Mouse (Mus musculus) embryonic fibroblast, embryonic 13.5 days (primary cell): ENCODE results near the gene Olfr282.

Source experiments
- CTCF ChIP-seq: IDR thresholded peaks from 2 replicates; pipeline ENCODE4 v1.5.1; 2011; ENCODE audit warnings: mild to moderate bottlenecking, control low read depth, low read length, moderate library complexity, borderline replicate concordance; ENCODE audit not compliant: insufficient read depth
- POLR2A ChIP-seq: IDR thresholded peaks from 2 replicates; pipeline ENCODE4 v1.6.1; 2011; ENCODE audit warnings: low read depth, mild to moderate bottlenecking, control low read depth, low read length, moderate library complexity

DNA sequence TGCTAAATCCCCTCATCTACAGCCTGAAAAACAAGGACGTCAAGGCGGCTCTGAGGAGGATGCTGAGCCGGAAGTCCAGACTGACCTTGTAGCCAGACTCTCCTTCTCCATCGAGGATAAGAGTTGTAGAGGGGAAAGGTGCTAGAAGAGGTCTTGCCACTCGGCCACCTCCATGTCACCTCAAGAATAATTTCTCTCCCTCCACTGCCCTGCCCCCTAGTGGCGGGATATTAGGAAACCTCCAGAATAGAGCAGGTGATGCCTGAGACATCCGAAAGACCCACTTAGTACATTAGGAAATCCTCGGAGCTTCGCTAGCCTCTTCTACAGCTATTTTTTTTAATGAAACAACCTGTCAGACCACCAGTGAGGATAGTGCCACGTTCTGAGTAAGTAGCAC, 44.4 kb downstream of the Olfr282 start:
- no peak for TF ChIP-seq POLR2A
- no peak for TF ChIP-seq CTCF
